Comparison of ENCODE assay signal across 12 mouse cellular contexts in genomic region chr14:12344061-12344745, GRCm38 (mm10). TPM values are rescaled to one million over a fixed set of nuclear protein-coding genes. Genes with fewer than 3 reads are reported as not detected.
DNase-seq lines count a peak whose midpoint lies in the region; ATAC-seq and TF ChIP-seq lines count a peak whose summit lies in the region.
"Had no signal": no experiment of that assay in that cellular context is flagged by ENCODE, and none has a peak within 500 bp of the region (broad histone marks: within the 10 kb centered on the region; RNA-seq: fewer than 3 reads in every experiment).

No protein-coding gene starts in this region.

- ATAC-seq in heart, embryonic 16.5 days (replicated peaks; ENCODE audit: extremely low read depth, insufficient read depth, low FRiP score) = no peak
- ATAC-seq in embryonic facial prominence, embryonic 14.5 days (ENCODE audit: low read depth) = no peak
- no peak for ATAC-seq in limb, embryonic 15.5 days (ENCODE audit: insufficient number of reproducible peaks, low FRiP score, low TSS enrichment, low read depth)
- no peak for ATAC-seq in liver, postnatal 0 days

- H3K9me3 ChIP-seq in heart, embryonic 16.5 days (replicated peaks; ENCODE audit: control insufficient read depth, low read length) = no peaks in the 10 kb centered on the region
- no peaks in the 10 kb centered on the region for H3K9me3 ChIP-seq in ES-Bruce4 (replicated peaks; ENCODE audit: control insufficient read depth, insufficient read depth, low read length, poor library complexity, severe bottlenecking)
- no peaks in the 10 kb centered on the region for H3K9me3 ChIP-seq in embryonic facial prominence, embryonic 14.5 days (ENCODE audit: control insufficient read depth, low read length)
- H3K9me3 ChIP-seq in limb, embryonic 15.5 days = no peaks in the 10 kb centered on the region
- no peaks in the 10 kb centered on the region for H3K9me3 ChIP-seq in liver, postnatal 0 days (ENCODE audit: low read length)

- peaks cover 11% of the 10 kb centered on the region for H3K4me1 ChIP-seq in heart, embryonic 16.5 days (ENCODE audit: control insufficient read depth, insufficient read depth, low read length)
- H3K4me1 ChIP-seq in ES-Bruce4 (ENCODE audit: control insufficient read depth, insufficient read depth, low read length) = peaks cover 2% of the 10 kb centered on the region
- H3K4me1 ChIP-seq in embryonic facial prominence, embryonic 14.5 days (ENCODE audit: control insufficient read depth, insufficient read depth, low read length) = no peaks in the 10 kb centered on the region
- peaks cover 38% of the 10 kb centered on the region for H3K4me1 ChIP-seq in limb, embryonic 15.5 days
- no peaks in the 10 kb centered on the region for H3K4me1 ChIP-seq in liver, postnatal 0 days (ENCODE audit: insufficient read depth)

- TF ChIP-seq POLR2A in ES-Bruce4 (IDR thresholded peaks at IDR 0.05; ENCODE audit: insufficient read depth, low read length) = no peak

- H3K36me3 ChIP-seq in heart, embryonic 16.5 days (ENCODE audit: control insufficient read depth, insufficient read depth) = no peaks in the 10 kb centered on the region
- no peaks in the 10 kb centered on the region for H3K36me3 ChIP-seq in ES-Bruce4 (ENCODE audit: control insufficient read depth, insufficient read depth, low read length, poor library complexity, severe bottlenecking)
- no peaks in the 10 kb centered on the region for H3K36me3 ChIP-seq in embryonic facial prominence, embryonic 14.5 days (ENCODE audit: control insufficient read depth, insufficient read depth, low read length)
- no peaks in the 10 kb centered on the region for H3K36me3 ChIP-seq in limb, embryonic 15.5 days
- no peaks in the 10 kb centered on the region for H3K36me3 ChIP-seq in liver, postnatal 0 days (replicated peaks; ENCODE audit: insufficient read depth, low read length)

- H3K27ac ChIP-seq in heart, embryonic 16.5 days (ENCODE audit: low read length) = no peak overlapping the region
- H3K27ac ChIP-seq in ES-Bruce4 (ENCODE audit: insufficient read depth, low read length) = no peak overlapping the region
- H3K27ac ChIP-seq in embryonic facial prominence, embryonic 14.5 days (replicated peaks; ENCODE audit: low read depth, low read length) = no peak overlapping the region
- no peak overlapping the region for H3K27ac ChIP-seq in limb, embryonic 15.5 days
- no peak overlapping the region for H3K27ac ChIP-seq in liver, postnatal 0 days (ENCODE audit: low read depth)
- H3K27ac ChIP-seq: macrophage had no signal

- WGBS in heart, embryonic 16.5 days = 4% methylated on average over 24 of the region's 24 CpGs
- 3% methylated on average over 23 of the region's 24 CpGs for WGBS in embryonic facial prominence, embryonic 14.5 days
- 5% methylated on average over 24 of the region's 24 CpGs for WGBS in limb, embryonic 15.5 days
- 5% methylated on average over 24 of the region's 24 CpGs for WGBS in liver, postnatal 0 days (ENCODE audit: insufficient replicate concordance)

- TF ChIP-seq EP300 in ES-Bruce4 (IDR thresholded peaks at IDR 0.05; ENCODE audit: insufficient read depth, low read depth, low read length) = no peak
- no peak for TF ChIP-seq EP300 in liver, postnatal 0 days (IDR thresholded peaks at IDR 0.05; ENCODE audit: low read depth)

- H3K27me3 ChIP-seq in heart, embryonic 16.5 days (ENCODE audit: control insufficient read depth, insufficient read depth, low read length) = peaks cover 99% of the 10 kb centered on the region
- peaks cover 59% of the 10 kb centered on the region for H3K27me3 ChIP-seq in ES-Bruce4 (ENCODE audit: control insufficient read depth, insufficient read depth, low read length, poor library complexity, severe bottlenecking)
- H3K27me3 ChIP-seq in embryonic facial prominence, embryonic 14.5 days (replicated peaks; ENCODE audit: control insufficient read depth, insufficient read depth, low read length) = peaks cover 100% of the 10 kb centered on the region
- H3K27me3 ChIP-seq in limb, embryonic 15.5 days = peaks cover 99% of the 10 kb centered on the region
- peaks cover 100% of the 10 kb centered on the region for H3K27me3 ChIP-seq in liver, postnatal 0 days (ENCODE audit: insufficient read depth, low read length)
- H3K27me3 ChIP-seq: CH12.LX had no signal

- H3K9ac ChIP-seq in heart, embryonic 16.5 days (ENCODE audit: low read length) = no peak overlapping the region
- no peak overlapping the region for H3K9ac ChIP-seq in ES-Bruce4 (ENCODE audit: low read depth, poor library complexity, severe bottlenecking)
- H3K9ac ChIP-seq in embryonic facial prominence, embryonic 14.5 days (ENCODE audit: low read depth, low read length) = no peak overlapping the region
- no peak overlapping the region for H3K9ac ChIP-seq in limb, embryonic 15.5 days
- H3K9ac ChIP-seq in liver, postnatal 0 days (replicated peaks) = no peak overlapping the region

- H3K4me3 ChIP-seq in heart, embryonic 16.5 days (ENCODE audit: low read length) = peak overlapping the region; percentile 38
- H3K4me3 ChIP-seq in ES-Bruce4 (ENCODE audit: low read depth, low read length) = peak overlapping the region; percentile 37
- H3K4me3 ChIP-seq in embryonic facial prominence, embryonic 14.5 days (ENCODE audit: low read depth, low read length) = peak overlapping the region; percentile 23
- peak overlapping the region; percentile 31 for H3K4me3 ChIP-seq in limb, embryonic 15.5 days
- no peak overlapping the region for H3K4me3 ChIP-seq in liver, postnatal 0 days (ENCODE audit: low read depth, low read length)

- no peak for TF ChIP-seq CTCF in ES-Bruce4 (IDR thresholded peaks at IDR 0.05; ENCODE audit: low read depth, low read length)
- TF ChIP-seq CTCF in liver, postnatal 0 days (IDR thresholded peaks at IDR 0.05; ENCODE audit: low read depth) = no peak

- H3K4me2 ChIP-seq in heart, embryonic 16.5 days (ENCODE audit: low read depth, low read length) = peak overlapping the region; percentile 50; the same call in 1 of the 2 replicates
- peak overlapping the region; percentile 43 for H3K4me2 ChIP-seq in embryonic facial prominence, embryonic 14.5 days (ENCODE audit: low read depth, low read length)
- H3K4me2 ChIP-seq in limb, embryonic 15.5 days = peak overlapping the region; percentile 46
- no peak overlapping the region for H3K4me2 ChIP-seq in liver, postnatal 0 days (ENCODE audit: low read depth, low read length)

- no peak for DNase-seq in heart, postnatal 14 days
- DNase-seq in embryonic facial prominence, embryonic 14.5 days (ENCODE audit: low spot score) = no peak
- no peak for DNase-seq in left cerebral cortex, adult 18-20 months (ENCODE audit: low spot score in 2 of 2)
- DNase-seq in liver, postnatal 0 days = no peak
- DNase-seq in gastrocnemius, postnatal 4 days (ENCODE audit: low spot score in 2 of 2) = no peak

- intact Hi-C loops in heart, postnatal 14 days (cut with DNase I) = no loop called here

RNA-seq across cellular contexts. Expression of gene Fezf2, which starts 3.8 kb away (rescaled TPM):
- polyA plus RNA-seq in heart, embryonic 16.5 days (2015; fragmentation: Nextera tagmentation; extraction: Ambion mirVana) = 0.39 and 0.70 TPM in 2 replicates
- under 1 TPM in 1 of 2 experiments, not detected in 1; 0.12 TPM for total RNA-seq in heart, postnatal 14 days (2021)
- not detected in 2 replicates for polyA plus RNA-seq in ES-Bruce4 (2011; ENCODE audit: insufficient read depth, insufficient read length, low read depth, missing spikeins)
- polyA plus RNA-seq in embryonic facial prominence, embryonic 14.5 days (2014; fragmentation: Nextera tagmentation; extraction: Ambion mirVana) = 0.51 TPM in 1 of 2 replicates, not detected in the other
- polyA plus RNA-seq in limb, embryonic 15.5 days (2015; fragmentation: Nextera tagmentation; extraction: Ambion mirVana) = not detected in 2 replicates
- total RNA-seq in left cerebral cortex, adult 18-20 months (2021) = 10 to 100 TPM; 26.4 to 33.2 TPM
- not detected in 2 replicates for polyA plus RNA-seq in liver, postnatal 0 days (2015; fragmentation: Nextera tagmentation; extraction: Ambion mirVana)
- total RNA-seq in gastrocnemius, postnatal 4 days (2021) = not detected
- total RNA-seq: adrenal gland, postnatal 14 days; CH12.LX had no signal
- polyA plus RNA-seq: large intestine, adult 2 months; macrophage had no signal
